Mouse (Mus musculus): Measurements from ENCODE around the gene Vipr1.

The Vipr1 gene

DNA sequence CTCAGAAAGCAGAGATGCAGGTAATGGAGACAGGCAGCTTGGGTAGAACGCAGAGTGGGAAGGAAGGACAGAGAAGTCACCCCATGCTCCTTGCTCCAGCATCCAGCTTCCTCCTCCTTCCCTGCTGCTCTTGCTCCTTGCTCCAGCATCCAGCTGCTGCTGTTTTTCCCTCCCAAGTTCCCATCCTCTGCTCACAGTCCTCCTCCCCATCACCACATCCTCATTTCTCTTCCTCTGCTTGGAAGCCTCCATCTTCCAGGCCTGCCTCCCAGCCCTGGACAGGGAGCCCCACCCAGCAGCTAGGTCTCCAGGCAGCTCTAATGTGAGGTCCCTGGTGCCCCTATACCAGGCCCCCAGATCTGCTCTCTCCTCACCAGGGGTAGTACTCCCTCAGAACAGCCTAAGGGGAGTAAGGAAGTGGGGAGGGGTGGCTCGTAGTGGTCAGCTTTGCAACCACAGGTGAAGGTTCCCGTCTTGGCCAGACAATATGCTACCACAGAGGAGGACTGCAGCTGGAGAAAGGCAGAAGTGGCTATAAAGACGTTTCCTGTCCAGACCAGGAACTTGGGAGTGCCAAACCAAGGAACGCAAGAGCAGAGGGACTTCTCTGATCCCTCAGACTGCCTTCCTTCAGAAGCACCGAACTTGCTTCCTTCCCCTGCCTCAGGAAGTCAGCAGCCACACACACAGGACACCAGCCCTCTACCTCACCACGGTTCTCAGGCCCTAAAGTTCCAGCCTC is 6.5 kb upstream of the Vipr1 start:
- DNase-seq, result no peak

DNA sequence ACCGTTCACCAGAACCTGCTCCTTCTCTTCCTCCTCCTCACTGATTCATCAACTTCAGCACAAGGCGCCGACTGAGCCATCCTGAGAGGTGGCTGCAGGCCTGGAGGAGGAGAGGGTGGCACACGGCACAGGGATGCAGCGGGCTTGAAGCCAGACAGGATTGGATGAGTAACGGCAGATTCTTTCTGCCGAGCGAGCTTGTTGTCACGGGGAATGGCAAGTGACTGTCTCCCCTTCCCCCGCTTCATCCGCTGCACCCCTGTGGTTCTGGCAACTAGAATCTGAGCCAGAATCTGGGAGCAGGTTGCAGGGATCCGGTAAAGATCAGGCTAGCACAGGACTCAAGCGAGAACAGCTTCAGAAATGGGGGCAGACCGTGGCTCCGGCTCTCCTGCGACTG is 2.7 kb upstream of the Vipr1 start:
- DNase-seq, result peak; percentile 71 to 75

- peak in 1 of 2 experiments; percentile 48 for DNase-seq
Observed at GRCm38 (mm10) chr9:121641235-121641915, 1.1 kb upstream of the Vipr1 start.

DNA sequence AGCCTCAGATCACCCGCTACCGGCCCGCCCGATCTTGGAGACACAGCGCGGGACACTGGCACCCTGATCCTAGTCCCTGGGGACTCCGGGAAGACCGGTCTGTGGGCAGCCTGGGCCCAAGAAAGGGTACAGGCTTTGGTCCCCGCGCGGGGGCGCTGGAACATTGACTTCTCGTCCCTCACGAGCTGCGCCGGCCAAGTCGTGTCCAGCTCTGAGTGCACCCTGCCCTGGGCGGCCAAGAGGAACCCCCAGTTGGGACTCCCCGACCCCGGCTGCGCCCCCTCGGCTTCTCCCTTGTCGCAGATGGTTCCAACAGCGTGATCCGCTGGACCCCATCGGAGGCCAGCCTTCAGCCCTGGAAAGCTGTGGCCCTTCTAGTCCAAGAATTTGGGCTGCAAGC is 515 bp upstream of the Vipr1 start, which contains the start of gene Lyzl4:
Gene Lyzl4 (minus strand): TSS at position 96 of the 400 bp plus-strand sequence.
- DNase-seq, result peak; percentile 86 to 91

DNA sequence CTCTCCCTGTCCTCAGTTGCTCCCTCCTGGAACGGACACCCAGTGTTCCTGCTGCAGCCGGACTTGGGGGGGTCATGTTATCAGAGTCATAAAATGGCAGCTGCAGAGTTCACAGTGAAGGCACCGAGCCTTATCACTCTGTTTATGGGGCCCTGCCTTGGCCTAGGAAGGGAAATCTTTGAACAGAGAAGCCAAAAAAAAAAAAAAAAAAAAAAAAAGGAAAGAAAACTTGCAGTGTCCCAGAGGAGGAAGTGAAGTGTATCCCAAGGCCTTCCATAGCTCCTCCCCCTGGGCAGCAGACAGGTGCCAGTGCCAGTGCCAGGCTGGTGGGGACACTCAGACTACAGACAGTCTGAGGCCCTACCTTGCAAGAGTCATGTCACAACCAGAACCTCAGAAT is 2.3 kb downstream of the Vipr1 start:
- DNase-seq, result no peak

DNA sequence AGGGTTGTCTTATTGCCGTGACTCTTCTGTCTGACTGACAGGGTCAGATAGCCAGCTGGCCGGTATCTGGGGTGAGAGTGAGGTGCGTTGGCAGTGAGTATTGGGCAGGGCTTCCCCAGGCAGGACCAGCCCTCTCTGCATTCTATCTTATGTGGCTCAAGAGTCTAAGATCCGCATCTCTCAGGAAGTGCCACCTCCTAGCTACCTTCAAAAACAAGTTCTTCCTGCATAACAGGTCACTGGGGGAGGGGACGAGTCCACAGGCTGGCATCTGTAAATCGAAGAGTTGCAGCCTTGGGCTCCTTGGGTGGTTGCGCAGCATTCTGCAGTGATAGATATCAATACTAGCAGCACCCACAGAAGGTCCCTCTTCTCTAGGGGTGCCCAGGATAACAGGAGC is 4.5 kb downstream of the Vipr1 start:
- no peak for DNase-seq

DNA sequence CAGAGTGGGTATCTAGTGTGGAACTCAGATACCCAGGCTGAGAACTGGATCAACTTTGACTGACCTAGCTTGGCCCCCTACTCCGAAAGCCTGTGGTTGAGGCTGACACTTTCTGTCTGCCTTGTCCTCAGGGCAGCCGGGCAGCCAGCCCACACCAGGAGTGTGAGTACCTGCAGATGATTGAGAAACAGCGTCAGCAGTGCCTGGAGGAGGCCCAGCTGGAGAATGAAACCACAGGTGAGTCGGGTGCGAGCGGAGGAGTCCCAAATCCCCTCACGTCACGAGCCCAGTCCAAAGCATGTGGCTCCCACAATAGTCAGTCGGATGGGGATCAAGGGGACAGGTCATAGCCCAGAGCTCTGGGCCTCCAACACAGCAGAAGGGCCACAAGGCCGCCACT is 11.2 kb downstream of the Vipr1 start:
- no peak for DNase-seq

DNA sequence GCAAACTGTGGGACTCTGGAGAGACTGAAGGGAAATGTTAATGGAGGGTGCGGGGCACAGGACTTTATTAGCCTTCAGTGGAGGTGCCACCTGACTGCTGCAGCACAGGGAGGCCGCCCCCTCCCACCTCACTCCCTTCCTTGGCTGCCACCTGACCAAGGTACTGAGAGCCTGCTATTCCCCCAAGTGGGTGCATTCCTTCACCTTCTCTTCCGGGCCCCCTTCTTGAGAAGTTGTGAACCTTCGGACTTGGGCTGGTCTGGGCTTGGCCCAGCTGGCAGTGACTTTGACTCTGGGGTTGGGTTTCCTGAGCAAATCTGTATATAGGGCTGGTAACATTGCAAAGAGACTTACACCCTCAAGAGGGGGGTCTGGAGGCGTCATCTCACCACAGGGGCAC is 13.8 kb downstream of the Vipr1 start:
- no peak for DNase-seq

GRCm38 (mm10) chr9:121657143-121657542 is 14.6 kb downstream of the Vipr1 start:
- DNase-seq, result no peak

GRCm38 (mm10) chr9:121658248-121658647 is 15.7 kb downstream of the Vipr1 start:
- no peak for DNase-seq

DNA sequence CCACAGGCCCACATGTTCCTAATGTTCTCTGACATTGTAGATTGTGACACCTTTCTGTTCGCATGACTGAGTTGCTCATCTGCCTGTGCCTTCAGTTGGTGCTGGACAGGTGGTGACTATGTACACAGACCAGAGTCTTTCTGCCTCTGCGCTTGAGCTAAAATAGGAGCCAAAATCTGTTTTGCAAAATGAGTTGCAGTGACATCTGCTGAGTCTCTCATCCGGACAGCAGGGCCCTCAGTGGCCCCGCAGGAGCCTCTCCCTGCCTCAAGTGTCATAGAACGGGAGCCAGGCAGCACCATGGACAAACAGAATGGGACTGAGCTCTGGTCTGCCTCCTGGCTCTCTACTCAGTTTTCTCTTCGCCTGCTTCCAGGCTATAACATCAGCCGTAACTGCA is 17.3 kb downstream of the Vipr1 start:
- no peak for DNase-seq

DNA sequence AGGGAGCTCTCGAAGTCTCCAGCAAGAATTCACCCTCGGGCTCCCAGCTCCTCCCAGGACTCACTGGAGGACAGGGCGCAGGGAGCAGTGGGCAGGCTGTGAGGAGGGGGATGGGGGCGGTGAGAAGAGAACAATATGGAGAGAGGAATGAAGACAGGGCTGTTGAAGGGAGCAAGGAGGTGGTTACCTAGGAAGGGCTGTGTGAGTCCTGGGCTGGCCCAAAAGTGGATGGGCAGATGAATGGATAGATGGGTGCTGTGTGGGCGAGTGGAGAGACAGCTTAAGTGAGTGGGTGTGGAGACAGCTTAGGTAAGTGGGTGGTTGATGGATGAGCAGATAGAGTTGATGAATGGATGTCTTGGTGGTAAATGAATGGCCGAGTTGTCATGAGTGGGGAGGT is 21.0 kb downstream of the Vipr1 start:
- no peak for DNase-seq

DNA sequence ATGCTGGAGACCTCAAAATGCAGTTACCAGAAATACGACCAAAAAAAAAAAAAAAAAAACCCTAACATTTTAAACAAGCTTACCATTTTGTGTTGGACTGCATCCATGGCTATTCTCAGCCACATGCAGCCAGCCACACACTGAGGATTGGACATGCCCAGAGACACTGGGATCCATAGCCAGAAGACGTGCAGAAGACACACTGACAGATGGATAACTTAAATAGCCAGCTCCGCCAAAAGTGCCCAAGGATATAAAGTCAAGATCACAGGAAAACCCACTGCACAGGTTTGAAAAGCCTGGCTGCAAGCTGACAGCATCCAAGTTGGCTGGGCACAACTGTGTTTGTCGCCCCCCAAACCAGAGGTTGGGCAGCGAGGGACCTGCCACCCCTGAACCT is 21.6 kb downstream of the Vipr1 start:
- DNase-seq, result no peak

DNA sequence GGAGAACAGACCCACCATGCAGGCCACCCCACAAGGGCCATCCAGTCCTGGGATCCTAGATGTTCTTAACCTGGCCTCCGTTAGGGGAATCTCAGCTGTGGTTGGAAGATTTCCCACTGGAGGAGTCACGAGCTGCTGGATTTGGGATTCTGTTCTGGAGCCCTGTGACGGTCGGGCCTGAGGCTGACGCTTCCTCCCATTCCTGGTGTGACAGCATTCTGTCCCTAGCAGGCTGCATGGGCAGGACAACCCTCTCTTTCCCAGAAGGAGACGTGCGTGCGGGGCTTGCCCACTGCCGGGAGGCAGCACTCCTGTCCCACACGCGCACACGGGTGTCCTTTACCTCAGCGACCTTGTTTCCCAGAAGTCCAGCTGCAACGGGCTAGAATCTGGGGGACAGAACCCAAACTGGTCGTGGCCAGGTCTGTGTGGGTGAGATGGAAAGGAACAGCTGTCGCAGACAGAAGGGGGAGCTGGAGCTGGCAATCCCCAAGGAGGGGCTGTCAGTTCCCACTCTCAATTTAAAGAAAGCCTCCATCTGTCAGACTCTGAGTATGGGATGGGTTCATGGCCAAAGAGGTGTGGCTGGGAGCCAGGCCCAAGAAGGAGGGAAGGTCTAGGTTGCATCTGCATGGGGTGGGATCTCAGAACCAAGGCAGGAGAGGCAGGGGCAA is 24.6 kb downstream of the Vipr1 start:
- DNase-seq, result no peak

DNA sequence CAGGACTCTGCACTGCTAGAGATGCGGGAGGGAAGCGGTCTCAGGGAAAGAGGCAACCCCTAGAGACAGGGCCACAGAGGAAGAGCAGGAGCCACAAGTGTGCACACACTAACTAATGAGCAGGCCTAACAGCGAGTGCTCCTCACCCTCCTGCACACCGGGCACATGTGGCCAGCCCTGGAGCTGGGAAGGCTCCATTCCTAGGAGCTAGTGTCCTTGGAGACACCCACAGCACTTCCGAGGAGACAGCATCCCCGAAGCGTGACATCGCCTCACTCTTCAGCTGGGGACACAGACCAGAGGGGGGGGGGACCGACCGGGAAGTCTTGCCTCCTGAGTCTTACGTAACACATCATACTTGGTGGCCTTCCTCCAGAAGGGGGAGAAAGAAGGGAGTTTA is 25.3 kb downstream of the Vipr1 start:
- no peak for DNase-seq

DNA sequence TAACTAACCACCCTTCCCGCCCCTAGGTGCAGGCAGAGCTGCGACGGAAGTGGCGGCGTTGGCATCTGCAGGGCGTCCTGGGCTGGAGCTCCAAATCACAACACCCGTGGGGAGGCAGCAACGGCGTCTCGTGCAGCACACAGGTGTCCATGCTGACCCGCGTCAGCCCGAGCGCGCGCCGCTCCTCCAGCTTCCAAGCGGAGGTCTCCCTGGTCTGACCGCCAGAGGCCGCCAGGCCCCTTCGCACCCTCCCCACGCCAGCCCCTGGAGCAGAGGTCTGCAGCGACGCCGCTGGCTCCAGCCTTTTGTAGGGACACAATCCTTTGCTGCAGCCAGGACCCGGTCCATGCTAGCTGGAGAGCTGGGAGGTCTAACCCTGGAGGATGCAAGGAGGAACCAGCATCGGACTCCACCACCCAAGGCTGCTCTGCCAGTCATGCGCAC is 26.9 kb downstream of the Vipr1 start:
- peak; percentile 27 to 54 for DNase-seq

- DNase-seq, result peak; percentile 63 to 71
Observed at GRCm38 (mm10) chr9:121671300-121671699, 28.8 kb downstream of the Vipr1 start.

DNA sequence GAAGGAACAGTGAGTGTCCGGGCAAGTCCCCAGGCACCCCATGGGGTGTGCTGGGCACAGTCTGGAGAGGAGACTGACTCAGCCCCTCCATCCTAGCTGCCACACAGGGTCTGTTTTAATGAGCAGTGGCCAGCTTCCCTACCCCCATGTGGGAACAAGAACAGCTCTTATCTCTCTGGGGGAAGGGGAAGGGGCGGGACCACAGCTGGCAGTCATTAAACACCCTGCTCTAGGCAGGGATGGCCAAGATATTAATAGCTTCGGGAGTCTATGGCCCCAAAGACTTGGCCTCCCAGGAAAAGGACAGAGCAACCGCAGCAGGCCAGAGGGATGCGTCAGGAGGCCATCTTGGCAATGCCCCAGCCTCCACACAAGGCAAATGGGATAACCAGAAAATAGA is 29.8 kb downstream of the Vipr1 start:
- DNase-seq, result no peak

GRCm38 (mm10) chr9:121673716-121674115 is 31.2 kb downstream of the Vipr1 start:
- DNase-seq, result no peak

DNA sequence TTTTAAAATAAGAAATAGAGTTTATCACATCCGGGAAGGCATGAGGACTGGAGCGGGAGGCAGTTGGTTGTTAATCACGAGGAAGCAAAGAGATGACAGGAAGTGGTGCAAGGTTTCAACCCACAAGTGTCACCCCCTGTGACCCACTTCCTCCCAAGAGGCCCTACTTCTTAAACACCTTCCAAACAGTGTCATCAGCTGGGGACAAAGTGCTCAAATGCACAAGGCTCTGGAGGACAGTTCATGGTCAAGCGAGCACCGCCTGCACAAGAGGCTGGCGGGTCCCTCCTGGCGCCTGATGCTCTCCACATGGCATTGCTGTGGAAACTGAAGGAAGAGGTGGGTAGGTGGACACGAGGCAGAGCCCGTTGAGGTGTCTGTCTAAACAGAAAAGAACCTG is 32.5 kb downstream of the Vipr1 start:
- DNase-seq, result no peak

- DNase-seq, result no peak
Observed at GRCm38 (mm10) chr9:121675556-121675955, 33.0 kb downstream of the Vipr1 start.

DNA sequence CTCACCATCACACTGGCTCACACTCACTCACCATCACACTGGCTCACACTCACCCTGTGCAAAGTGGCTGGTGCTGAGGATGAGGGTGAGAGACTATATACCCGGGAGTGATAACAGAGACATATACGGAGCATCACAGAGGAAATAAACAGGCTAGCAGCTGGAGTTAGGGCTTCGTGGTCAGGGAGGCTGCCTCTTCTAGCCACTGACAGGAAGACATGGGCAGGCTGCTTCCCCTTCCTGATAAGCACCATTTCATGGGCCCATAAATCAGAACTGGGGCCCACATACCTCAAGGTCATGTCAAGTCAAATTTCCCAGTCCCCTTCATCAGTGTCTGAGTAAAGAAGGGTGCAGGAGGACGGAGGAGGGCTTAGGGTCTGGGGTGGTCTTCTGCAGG is 34.6 kb downstream of the Vipr1 start:
- no peak for DNase-seq

DNA sequence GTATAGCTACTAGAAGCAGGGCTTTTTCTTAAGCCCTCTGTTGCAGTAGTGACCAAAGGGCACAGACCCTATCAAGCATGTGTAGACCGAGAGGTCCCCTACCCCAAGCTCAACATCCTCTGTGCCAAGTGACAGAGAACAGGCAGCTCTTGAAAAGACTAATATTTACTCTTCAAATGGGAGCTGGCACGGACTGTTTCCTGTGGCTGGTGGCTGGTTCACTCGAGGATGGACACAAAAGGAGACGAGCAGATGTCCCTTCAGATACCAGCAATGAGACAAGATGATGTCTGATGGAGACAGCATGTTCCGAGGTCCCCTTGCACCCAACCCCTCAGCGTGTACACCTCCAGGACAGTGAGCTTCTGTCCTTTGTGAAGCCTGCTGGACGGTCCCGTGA is 35.0 kb downstream of the Vipr1 start:
- no peak for DNase-seq

GRCm38 (mm10) chr9:121679549-121679948 is 37.0 kb downstream of the Vipr1 start:
- DNase-seq, result peak; percentile 45 to 63
